Mouse (Mus musculus): ENCODE measurements around the gene 1700037C18Rik. TPM values are rescaled to one million over a fixed set of nuclear protein-coding genes. Genes with fewer than 3 reads are reported as not detected.
A peak's percentile ranks its signal among the peaks of the same experiment; 100 is the strongest.

1700037C18Rik gene
- polyA plus RNA-seq, 1 experiment from 2014 or later: 7.9 TPM

DNA sequence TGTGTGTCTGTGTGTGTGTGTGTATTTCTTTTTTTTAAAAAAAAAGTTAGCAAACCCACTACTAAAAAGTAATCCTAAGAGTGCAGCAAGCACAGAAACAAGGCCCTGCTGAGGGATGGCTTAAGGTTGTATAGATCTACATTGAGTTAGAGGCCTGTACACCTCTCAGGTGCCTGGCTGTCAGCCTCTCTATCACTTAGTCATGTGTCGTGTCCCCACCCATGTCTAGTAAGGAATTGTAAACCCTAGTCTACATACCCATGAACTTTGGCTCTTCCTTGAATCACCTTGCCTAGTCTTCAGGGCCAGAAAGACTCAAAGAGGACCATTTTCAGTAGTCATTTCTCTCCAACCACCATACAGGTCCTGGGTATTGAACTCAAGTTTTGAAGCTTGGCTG is 11.9 kb downstream of the 1700037C18Rik start:
- Histone ChIP-seq H3K4me3 (no peak overlapping the region), H3K36me3 (ENCODE audit: poor library complexity, severe bottlenecking) (peaks cover 63% of the 10 kb centered on the region), H3K4me1 (no peaks in the 10 kb centered on the region), H3K27ac (no peak overlapping the region), H3K27me3 (no peaks in the 10 kb centered on the region), H3K9ac (no peak overlapping the region), H3K9me3 (replicated peaks) (no peaks in the 10 kb centered on the region), H3K4me2 (no peak overlapping the region)
- 95% methylated on average over 1 of the region's 1 CpGs for WGBS
- ATAC-seq: no peak

DNA sequence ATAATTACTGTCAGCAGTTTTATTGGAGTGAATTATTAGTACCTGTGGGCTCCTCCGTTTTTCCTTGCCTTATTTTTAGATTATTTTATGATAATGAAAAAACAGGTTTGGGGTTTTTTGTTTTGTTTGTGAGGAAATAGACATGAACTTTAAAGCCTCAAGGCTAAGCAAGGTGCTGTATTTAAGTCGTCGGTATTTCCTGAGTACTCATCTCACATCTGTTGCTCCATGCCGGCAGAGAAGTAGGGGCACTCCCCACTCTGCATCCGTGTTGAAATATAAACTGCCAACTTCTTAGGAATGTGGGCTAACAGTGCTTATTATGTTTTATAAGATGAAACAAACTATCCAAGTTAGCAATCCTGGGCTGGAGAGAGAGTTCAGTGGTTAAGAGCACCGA is 12.4 kb downstream of the 1700037C18Rik start:
- no peaks in the 10 kb centered on the region for H3K27me3 ChIP-seq
- WGBS: 90% methylated on average over 6 of the region's 6 CpGs
- no peak overlapping the region for H3K27ac ChIP-seq
- H3K4me2 ChIP-seq: no peak overlapping the region
- no peak overlapping the region for H3K4me3 ChIP-seq
- no peaks in the 10 kb centered on the region for H3K4me1 ChIP-seq
- ATAC-seq: no peak
- peaks cover 58% of the 10 kb centered on the region for H3K36me3 ChIP-seq (ENCODE audit: poor library complexity, severe bottlenecking)
- H3K9ac ChIP-seq: no peak overlapping the region
- no peaks in the 10 kb centered on the region for H3K9me3 ChIP-seq (replicated peaks)

DNA sequence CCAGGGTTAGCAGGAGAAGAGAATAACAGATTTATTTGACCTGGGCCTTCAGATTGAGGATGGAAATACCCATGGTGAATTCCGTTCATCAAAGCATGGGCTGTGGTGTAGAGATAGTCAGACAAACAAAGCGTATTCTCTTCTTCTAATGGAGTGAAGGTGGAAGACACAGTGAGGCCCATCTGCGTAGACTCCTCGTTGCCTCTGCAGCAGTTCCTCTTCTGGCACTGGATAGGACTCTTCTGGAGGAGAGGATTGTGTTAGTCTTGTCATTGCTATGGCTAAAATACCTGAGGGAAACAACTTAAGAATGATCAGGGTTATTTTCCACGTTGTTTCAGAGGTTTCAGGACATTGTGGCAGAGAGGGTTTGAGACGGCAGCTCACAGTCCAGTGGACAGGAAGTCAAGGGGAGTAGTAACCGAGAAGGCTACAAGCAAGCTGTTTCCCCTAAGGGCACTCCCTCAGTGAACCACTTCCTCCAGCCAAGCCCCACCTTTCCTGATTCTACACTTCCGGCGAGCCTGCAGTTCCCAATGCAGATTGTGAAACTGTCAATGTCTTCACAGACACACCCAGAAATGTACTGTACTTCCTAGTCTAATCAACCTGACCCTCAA is 13.2 kb downstream of the 1700037C18Rik start:
- Histone ChIP-seq H3K9me3 (replicated peaks) (no peaks in the 10 kb centered on the region), H3K4me3 (no peak overlapping the region), H3K4me2 (no peak overlapping the region), H3K27ac (no peak overlapping the region), H3K27me3 (no peaks in the 10 kb centered on the region), H3K4me1 (no peaks in the 10 kb centered on the region), H3K9ac (no peak overlapping the region; the same call in 1 of the 2 replicates), H3K36me3 (ENCODE audit: poor library complexity, severe bottlenecking) (peaks cover 51% of the 10 kb centered on the region)
- WGBS: 85% methylated on average over 9 of the region's 9 CpGs
- ATAC-seq: no peak

DNA sequence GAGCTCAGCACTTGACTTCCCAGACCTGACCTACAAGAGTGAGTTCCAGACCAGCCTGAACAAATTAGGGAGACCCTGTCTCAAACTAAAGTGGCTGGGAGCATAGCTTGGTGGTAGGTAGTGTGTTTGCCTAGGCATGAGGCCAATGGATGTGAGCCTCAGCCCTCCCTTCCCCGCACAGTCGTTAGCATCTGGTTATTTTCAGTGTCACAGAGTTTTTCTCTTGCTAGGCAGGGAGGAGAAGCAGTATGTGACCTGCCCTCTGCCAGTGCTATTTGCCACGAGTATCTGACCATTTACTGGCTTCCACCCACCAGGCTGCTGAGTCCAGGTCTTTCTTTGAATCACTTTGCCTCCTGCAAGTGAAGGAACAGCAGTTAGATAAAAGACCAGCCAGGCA is 14.8 kb downstream of the 1700037C18Rik start:
- no peaks in the 10 kb centered on the region for H3K4me1 ChIP-seq
- H3K27ac ChIP-seq: no peak overlapping the region
- WGBS: 81% methylated on average over 3 of the region's 3 CpGs
- no peak overlapping the region for H3K4me3 ChIP-seq
- H3K36me3 ChIP-seq (ENCODE audit: poor library complexity, severe bottlenecking): peaks cover 35% of the 10 kb centered on the region
- H3K9ac ChIP-seq: no peak overlapping the region
- H3K9me3 ChIP-seq (replicated peaks): no peaks in the 10 kb centered on the region
- H3K27me3 ChIP-seq: no peaks in the 10 kb centered on the region
- no peak overlapping the region for H3K4me2 ChIP-seq
- ATAC-seq: no peak

DNA sequence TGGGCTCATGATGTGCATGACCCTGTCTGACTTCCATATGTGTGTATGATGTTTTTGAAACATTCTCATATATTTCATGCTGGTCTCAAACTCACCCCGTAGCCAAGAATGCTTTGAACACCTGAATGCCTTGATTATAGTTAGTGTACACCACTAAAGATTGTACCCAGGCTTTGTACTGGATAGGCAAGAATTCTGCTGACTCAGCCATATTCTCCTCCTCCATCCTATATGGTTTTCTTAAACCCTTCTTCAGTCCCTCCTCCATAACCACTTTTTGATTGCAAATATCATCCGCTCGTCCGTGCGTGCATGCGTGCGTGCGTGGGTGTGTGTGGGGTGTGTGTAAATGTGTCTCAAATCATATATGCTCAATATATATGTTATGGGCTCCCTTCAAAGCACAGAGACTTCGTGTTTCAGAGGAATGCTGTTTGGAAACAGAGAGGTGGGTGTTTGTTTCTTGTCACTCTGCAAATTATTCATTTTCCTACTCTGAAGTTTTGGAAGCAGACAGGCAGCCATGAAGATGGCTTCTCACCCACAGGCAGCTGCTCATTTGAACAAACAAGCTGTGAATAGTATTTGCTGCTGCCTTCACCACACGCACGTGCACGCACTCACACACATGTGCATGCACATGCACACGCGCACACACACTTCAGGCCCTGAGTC is 16.7 kb downstream of the 1700037C18Rik start:
- Histone ChIP-seq H3K27me3 (no peaks in the 10 kb centered on the region), H3K9me3 (replicated peaks) (no peaks in the 10 kb centered on the region), H3K27ac (no peak overlapping the region), H3K4me3 (no peak overlapping the region), H3K9ac (no peak overlapping the region), H3K36me3 (ENCODE audit: poor library complexity, severe bottlenecking) (peaks cover 15% of the 10 kb centered on the region), H3K4me1 (no peaks in the 10 kb centered on the region), H3K4me2 (no peak overlapping the region)
- no peak for ATAC-seq
- WGBS: 96% methylated on average over 14 of the region's 14 CpGs

DNA sequence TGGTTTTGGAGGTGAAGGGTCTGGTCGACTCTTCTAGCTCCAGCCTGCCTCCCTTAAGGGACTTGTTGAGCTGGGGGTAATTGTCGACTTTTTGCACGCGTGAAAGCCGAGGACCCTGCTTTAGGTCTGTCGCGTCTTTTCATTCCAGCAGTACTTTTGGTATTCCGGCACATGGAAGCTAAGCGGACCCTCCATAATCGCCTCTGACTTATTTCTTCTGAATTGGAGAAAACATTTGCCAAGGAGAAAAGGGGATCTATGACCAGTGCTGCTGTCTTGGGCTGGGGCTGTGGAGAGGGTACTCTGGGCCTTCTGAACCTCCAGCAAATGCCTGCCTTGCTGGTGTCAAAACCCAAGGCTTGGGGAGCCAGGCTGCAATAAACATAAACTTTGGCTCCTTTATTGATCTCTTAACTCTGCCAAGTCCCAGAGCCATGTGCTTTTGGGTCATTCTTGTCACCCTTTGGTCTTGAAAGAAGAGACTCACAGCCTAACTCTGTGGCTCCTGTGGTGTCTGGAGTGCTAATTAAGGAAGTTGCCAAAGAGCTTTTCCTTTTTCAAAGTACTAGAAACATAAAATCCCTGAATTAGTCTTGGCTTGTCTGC is 23.3 kb downstream of the 1700037C18Rik start:
- Histone ChIP-seq H3K27me3 (no peaks in the 10 kb centered on the region), H3K9ac (peak overlapping the region; percentile 87), H3K36me3 (ENCODE audit: poor library complexity, severe bottlenecking) (no peaks in the 10 kb centered on the region; the same call in 1 of the 2 replicates), H3K9me3 (replicated peaks) (no peaks in the 10 kb centered on the region), H3K27ac (peak overlapping the region; percentile 91), H3K4me3 (peak overlapping the region; percentile 87), H3K4me1 (peaks cover 22% of the 10 kb centered on the region), H3K4me2 (peak overlapping the region; percentile 71)
- 4% methylated on average over 10 of the region's 10 CpGs for WGBS
- ATAC-seq: peak; percentile 20

DNA sequence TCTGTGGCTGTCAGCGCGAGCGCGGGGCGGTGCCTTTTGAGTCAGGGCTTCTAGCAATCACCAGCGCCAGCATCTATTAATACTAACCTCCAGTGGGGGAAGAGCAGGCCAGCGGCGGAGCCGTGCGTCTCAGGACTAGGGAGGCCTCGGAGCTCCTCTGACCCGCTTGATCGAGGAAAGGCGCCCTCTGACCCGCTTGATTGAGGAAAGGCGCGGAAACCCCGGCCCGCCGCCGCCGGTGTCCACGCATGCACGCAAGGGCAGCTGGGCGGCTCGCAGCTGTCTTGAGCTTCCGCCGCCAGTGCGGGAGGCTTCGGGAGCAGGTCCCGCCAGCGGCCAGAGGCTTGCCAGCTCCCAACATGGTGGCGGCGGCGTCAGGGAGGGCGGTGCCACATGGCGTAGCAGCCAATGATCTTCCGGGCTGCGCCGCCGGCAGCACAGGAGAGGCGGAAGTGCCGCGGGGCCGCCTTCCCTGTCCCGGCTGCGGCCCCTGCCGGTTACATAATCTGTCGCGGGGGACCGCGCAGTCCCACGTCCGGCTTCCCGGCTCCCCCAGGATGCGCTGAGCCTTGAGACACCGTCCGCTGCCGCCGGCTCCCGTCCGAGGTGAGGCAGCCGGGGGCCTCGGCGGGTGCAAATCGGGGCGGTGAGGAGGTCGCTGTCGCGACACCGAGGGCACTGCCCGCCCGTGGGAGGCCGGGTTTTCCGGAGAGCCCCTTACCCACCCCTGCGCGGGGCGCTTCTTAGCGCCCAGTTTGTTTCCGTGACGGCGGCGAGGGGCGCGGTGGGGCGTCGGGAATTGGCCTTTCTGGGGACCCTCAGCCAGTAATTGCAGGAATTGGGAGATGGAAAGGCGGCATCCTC is 24.1 kb downstream of the 1700037C18Rik start, which contains the start of the genes Zfp597 and Gm20695:
Zfp597 (minus strand) TSS at position 361 of the 864 bp plus-strand sequence.
Gm20695 (plus strand) TSS at position 448 of the 864 bp plus-strand sequence.
- under 1% methylated on average over 87 of the region's 88 CpGs for WGBS
- H3K27ac ChIP-seq: peak within 1 kb of the TSS; percentile 91
- peak within 1 kb of the TSS; percentile 87 for H3K9ac ChIP-seq
- no peaks in the 10 kb centered on the region for H3K27me3 ChIP-seq
- no peaks in the 10 kb centered on the region for H3K9me3 ChIP-seq (replicated peaks)
- ATAC-seq: peak; percentile 100
- peak within 1 kb of the TSS; percentile 87 for H3K4me3 ChIP-seq
- peaks cover 22% of the 10 kb centered on the region for H3K4me1 ChIP-seq
- H3K36me3 ChIP-seq (ENCODE audit: poor library complexity, severe bottlenecking): peaks cover 3% of the 10 kb centered on the region
- H3K4me2 ChIP-seq: peak within 1 kb of the TSS; percentile 71

DNA sequence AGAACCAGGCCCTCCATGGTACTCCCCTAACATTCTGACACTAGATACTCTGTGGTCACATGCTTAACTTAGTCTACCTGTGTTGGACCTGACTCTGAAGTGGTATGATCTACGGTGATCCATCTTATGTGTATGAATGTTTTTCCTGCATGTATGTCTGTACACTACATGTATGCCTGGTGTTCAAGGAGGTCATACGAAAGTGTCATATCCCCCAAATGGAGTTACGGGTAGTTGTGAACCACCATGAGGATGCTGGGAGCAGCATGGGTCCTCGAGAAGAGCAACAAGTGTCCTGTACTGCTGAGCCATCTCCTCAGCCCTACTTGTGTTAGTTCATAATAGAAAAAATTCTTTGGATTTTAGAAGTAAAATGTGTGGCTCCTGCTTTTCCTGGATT is 32.1 kb downstream of the 1700037C18Rik start:
- 93% methylated on average over 4 of the region's 4 CpGs for WGBS
- Histone ChIP-seq H3K9ac (no peak overlapping the region), H3K9me3 (replicated peaks) (no peaks in the 10 kb centered on the region), H3K36me3 (ENCODE audit: poor library complexity, severe bottlenecking) (peaks cover 24% of the 10 kb centered on the region), H3K4me3 (no peak overlapping the region), H3K27me3 (no peaks in the 10 kb centered on the region), H3K4me1 (peaks cover 14% of the 10 kb centered on the region), H3K27ac (no peak overlapping the region), H3K4me2 (no peak overlapping the region)
- ATAC-seq: no peak

DNA sequence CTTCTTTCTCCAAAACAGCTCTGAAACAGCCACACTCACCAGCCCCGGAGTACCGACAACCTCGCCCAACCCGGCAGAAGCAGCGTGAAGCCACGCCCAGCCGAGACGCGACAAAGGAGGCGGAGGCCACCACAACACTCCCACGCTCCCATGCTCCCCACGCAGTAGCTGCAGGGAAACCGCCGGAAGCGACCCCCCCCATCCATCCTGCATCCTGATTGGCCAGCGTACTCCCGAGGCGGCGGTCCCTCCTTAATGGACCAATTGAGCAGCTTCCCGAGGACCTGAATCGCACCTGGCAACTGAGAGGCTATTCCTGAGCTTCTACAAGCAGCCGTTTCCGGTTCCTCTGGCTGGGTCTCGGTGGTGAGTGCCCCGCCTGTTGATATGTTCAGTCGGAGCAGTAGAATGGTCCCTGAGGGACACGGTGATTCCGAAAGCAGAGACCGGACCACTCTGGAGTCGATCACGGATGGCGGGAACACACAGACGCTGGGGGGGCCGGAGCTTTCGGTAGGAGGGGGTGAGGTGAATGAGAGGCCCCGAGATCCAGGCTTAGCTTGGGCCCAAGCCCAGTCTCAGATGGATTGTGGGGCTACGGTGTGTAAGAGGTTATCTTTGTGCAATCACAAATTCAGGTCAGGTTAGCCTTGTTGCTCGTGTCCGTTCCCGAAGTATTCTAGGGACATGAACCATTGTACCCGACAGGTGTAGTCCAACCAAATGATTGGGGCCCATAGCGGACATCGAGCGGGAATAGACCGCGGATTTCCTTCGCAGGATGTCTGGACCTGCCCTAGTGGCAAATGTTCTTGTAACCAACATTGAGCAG is 36.1 kb downstream of the 1700037C18Rik start, which contains the start of gene Naa60:
Naa60 (plus strand) TSS at position 160 of the 832 bp plus-strand sequence.
- Histone ChIP-seq H3K36me3 (ENCODE audit: poor library complexity, severe bottlenecking) (peaks cover 27% of the 10 kb centered on the region), H3K9me3 (replicated peaks) (no peaks in the 10 kb centered on the region), H3K27ac (peak within 1 kb of the TSS; percentile 63), H3K4me3 (peak within 1 kb of the TSS; percentile 62), H3K27me3 (no peaks in the 10 kb centered on the region), H3K4me2 (peak within 1 kb of the TSS; percentile 92), H3K9ac (peak within 1 kb of the TSS; percentile 78), H3K4me1 (peaks cover 14% of the 10 kb centered on the region)
- 3% methylated on average over 47 of the region's 47 CpGs for WGBS
- peak; percentile 99 for ATAC-seq

DNA sequence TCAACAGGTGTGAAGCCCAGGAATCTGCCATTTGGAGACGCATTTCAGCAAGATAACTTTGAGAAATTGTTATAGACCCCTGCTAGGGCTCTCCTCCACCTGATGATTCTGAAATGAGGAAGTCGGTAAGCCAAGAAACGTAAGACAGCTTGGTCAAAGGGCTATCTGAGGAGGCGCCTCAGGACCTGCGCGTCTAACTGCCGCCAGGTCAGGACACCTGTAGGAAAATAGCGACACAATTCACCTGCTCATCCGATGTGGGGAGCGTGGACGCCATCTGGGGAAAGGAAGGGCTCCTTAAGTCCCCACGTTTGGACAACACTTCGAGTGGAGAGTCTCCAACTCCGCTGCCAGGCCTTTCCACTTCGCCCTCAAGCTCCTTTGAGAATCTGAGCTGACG is 36.7 kb downstream of the 1700037C18Rik start:
- Histone ChIP-seq H3K4me1 (peaks cover 14% of the 10 kb centered on the region), H3K27ac (peak overlapping the region; percentile 63; the same call in 1 of the 2 replicates), H3K9ac (peak overlapping the region; percentile 78), H3K4me3 (peak overlapping the region; percentile 62), H3K9me3 (replicated peaks) (no peaks in the 10 kb centered on the region), H3K4me2 (peak overlapping the region; percentile 92), H3K36me3 (ENCODE audit: poor library complexity, severe bottlenecking) (peaks cover 27% of the 10 kb centered on the region), H3K27me3 (no peaks in the 10 kb centered on the region)
- 1% methylated on average over 16 of the region's 16 CpGs for WGBS
- no peak for ATAC-seq

DNA sequence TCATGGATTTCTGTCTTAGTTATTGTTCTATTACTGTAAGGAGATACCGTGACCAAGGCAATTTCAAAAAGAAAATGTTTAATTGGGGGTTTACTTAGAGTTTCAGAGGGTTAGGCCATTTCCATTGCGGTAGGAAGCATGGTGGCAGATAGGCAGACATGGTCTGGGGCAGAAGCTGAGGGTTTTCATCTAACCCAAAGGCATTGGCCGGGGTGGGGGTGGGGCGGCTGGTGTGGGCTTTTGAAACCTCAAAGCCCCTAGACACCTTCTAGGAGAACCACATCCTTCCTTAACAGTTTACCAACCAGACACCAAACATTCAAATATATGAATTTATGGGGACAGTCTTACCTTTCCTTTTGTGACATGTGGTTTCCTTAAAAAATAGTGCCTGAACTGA is 49.2 kb downstream of the 1700037C18Rik start:
- H3K27me3 ChIP-seq: no peaks in the 10 kb centered on the region
- H3K9me3 ChIP-seq (replicated peaks): no peaks in the 10 kb centered on the region
- ATAC-seq: no peak
- H3K4me3 ChIP-seq: no peak overlapping the region
- no peak overlapping the region for H3K27ac ChIP-seq
- no peak overlapping the region for H3K9ac ChIP-seq
- 96% methylated on average over 4 of the region's 4 CpGs for WGBS
- H3K4me1 ChIP-seq: no peaks in the 10 kb centered on the region
- peaks cover 22% of the 10 kb centered on the region for H3K36me3 ChIP-seq (ENCODE audit: poor library complexity, severe bottlenecking)
- no peak overlapping the region for H3K4me2 ChIP-seq

Data from forebrain, embryonic 13.5 days (tissue).